Mouse (Mus musculus) lung, adult 2 months (tissue): ENCODE measurements around the gene Gm3238. TPM values are rescaled to one million over a fixed set of nuclear protein-coding genes. Genes with fewer than 3 reads are reported as not detected.
A peak's percentile ranks its signal among the peaks of the same experiment; 100 is the strongest.
"Not testable (repeated sequence)": the region's sequence is repeated elsewhere in the genome, so short reads cannot be mapped to it uniquely, and the experiment has no call there.

Source experiments
- DNase-seq: peaks from one replicate; pipeline ENCODE4 v3.0.0; 2022
- H3K4me1 ChIP-seq: fragments of 200-500 bp; 2 replicates; pipeline ENCODE4 v1.6.1; 2011; ENCODE audit warnings: low read length; ENCODE audit not compliant: control insufficient read depth, insufficient read depth
- H3K4me3 ChIP-seq: fragments of 200-500 bp; replicated peaks from 2 replicates; pipeline ENCODE3; 2011; ENCODE audit warnings: low read depth, mild to moderate bottlenecking, control low read depth, low read length; ENCODE audit errors: extremely low read depth
- CTCF ChIP-seq: fragments of 200-500 bp; IDR thresholded peaks from 2 replicates; pipeline ENCODE4 v1.5.1; 2011; ENCODE audit warnings: mild to moderate bottlenecking, low read length, control low read depth; ENCODE audit not compliant: insufficient read depth
- POLR2A ChIP-seq: fragments of 200-500 bp; IDR thresholded peaks from 2 replicates; pipeline ENCODE4 v1.6.1; 2011; ENCODE audit warnings: low read depth, mild to moderate bottlenecking, control low read depth, low read length, borderline replicate concordance; ENCODE audit errors: extremely low read depth
- WGBS: fragments of 180-500 bp; shearing (Covaris S2); methylation state at CpG from one replicate; pipeline ENCODE4 v1.1.7; 2018; 5-methylcytosine and 5-hydroxymethylcytosine counted together
- polyA plus RNA-seq: library from polyadenylated mRNA; depleted of rRNA; stranded (reverse); fragments of >200 nt; gene quantifications from 2 replicates; pipeline ENCODE4 v1.2.3, GENCODE M21; 2012; rRNA removed

Gene Gm3238
- not detected in 2 replicates for polyA plus RNA-seq

- WGBS = 43% methylated on average over 1 of the region's 1 CpGs
- not testable (repeated sequence) for DNase-seq, H3K4me3 ChIP-seq, H3K4me1 ChIP-seq
Measured at GRCm38 (mm10) chr10:77771225-77771624, at the start of gene Gm3238. Gene Gm3238 (minus strand): TSS chr10:77771325.

GRCm38 (mm10) chr10:77819203-77819602 is 48.1 kb upstream of the Gm3238 start:
- Histone ChIP-seq H3K4me1 (no peaks in the 10 kb centered on the region), H3K4me3 (no peak overlapping the region)
- TF ChIP-seq POLR2A = no peak
- TF ChIP-seq CTCF = no peak
- 47% methylated on average over 4 of the region's 4 CpGs for WGBS
- DNase-seq = no peak

DNA sequence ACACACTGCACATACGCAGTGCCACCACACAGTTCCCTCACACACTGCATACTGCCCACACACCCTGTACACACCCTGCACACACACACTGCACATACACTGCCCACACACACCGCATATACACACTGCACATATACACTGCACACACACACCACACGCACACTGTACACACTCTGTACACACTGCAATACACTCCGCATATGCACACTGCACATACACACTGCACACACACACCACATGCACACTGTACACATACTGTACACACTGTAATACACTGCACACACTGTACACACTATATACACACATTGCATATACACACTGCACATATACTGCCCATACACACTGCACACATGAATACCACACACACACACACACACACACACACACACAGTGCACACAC is 47.4 kb upstream of the Gm3238 start:
- H3K4me3 ChIP-seq = no peak overlapping the region
- 98% methylated on average over 4 of the region's 4 CpGs for WGBS
- DNase-seq = no peak
- H3K4me1 ChIP-seq = no peaks in the 10 kb centered on the region
- TF ChIP-seq CTCF = no peak
- no peak for TF ChIP-seq POLR2A

GRCm38 (mm10) chr10:77815514-77815913 is 44.4 kb upstream of the Gm3238 start:
- H3K4me1 ChIP-seq = no peaks in the 10 kb centered on the region
- WGBS = 17% methylated on average over 5 of the region's 5 CpGs
- H3K4me3 ChIP-seq = no peak overlapping the region
- DNase-seq = peak; percentile 17
- TF ChIP-seq CTCF (peak; percentile 47), POLR2A (no peak)

- TF ChIP-seq CTCF (no peak), POLR2A (no peak)
- WGBS = 31% methylated on average over 4 of the region's 4 CpGs
- H3K4me3 ChIP-seq = no peak within 1 kb of the TSS
- H3K4me1 ChIP-seq = no peaks in the 10 kb centered on the region
- no peak for DNase-seq
Measured at GRCm38 (mm10) chr10:77814382-77814781, 43.3 kb upstream of the Gm3238 start, which contains the start of gene Gm2696. Gene Gm2696 (plus strand): TSS chr10:77814682.

DNA sequence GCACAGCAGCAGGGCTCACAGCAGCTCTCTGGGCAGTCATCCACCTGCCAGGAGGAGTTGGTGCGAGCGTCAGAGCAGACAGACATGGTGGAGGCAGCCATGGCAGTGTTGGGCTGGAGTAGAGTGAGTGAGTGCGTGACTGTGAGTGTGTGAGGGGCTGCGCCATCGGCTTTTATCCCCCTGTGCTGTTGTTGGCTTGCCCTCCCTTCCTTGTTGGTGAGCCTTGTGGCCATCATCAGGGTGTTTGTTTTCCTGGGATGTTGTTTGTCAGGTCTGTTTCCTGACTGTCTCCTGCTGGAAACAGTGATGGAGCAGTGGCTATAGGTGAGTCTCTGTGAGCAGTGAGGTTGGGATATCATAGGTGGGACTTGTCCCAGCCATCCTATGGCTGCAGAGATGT is 40.6 kb upstream of the Gm3238 start, which contains the start of gene Gm9507:
Gene Gm9507 (minus strand): TSS at position 101 of the 400 bp plus-strand sequence.
- no peak within 1 kb of the TSS for H3K4me3 ChIP-seq
- 49% methylated on average over 5 of the region's 5 CpGs for WGBS
- TF ChIP-seq POLR2A = no peak
- TF ChIP-seq CTCF = no peak
- H3K4me1 ChIP-seq = no peaks in the 10 kb centered on the region
- no peak for DNase-seq

DNA sequence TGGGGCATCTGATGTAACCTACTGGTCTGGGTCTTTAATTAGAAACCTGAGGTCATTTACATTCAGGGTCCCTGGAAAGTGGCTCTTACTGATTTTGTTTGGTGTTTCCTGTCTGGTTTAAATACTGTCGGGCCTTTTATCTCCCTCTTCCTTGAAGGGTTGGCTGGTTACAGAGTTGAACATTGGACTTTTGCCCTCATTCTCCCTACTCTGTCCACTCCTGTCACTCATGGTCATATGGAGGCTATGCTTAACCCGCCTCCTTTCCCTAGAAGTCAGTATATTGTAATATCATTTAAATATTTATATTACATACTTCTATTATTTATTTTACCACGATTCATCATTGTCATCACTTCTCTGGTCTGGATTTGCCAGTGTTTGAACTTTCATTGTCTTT is 33.0 kb upstream of the Gm3238 start:
- no peak for DNase-seq
- no peak for TF ChIP-seq POLR2A
- TF ChIP-seq CTCF = no peak
- 30% methylated on average over 3 of the region's 3 CpGs for WGBS
- Histone ChIP-seq H3K4me3 (no peak overlapping the region), H3K4me1 (no peaks in the 10 kb centered on the region)

GRCm38 (mm10) chr10:77798921-77799508 is 27.9 kb upstream of the Gm3238 start, which contains the start of gene Gm19668:
Gene Gm19668 (minus strand): TSS chr10:77799133.
- Histone ChIP-seq H3K4me3 (no peak within 1 kb of the TSS), H3K4me1 (no peaks in the 10 kb centered on the region)
- WGBS = 64% methylated on average over 8 of the region's 8 CpGs
- TF ChIP-seq CTCF (no peak), POLR2A (no peak)
- no peak for DNase-seq

DNA sequence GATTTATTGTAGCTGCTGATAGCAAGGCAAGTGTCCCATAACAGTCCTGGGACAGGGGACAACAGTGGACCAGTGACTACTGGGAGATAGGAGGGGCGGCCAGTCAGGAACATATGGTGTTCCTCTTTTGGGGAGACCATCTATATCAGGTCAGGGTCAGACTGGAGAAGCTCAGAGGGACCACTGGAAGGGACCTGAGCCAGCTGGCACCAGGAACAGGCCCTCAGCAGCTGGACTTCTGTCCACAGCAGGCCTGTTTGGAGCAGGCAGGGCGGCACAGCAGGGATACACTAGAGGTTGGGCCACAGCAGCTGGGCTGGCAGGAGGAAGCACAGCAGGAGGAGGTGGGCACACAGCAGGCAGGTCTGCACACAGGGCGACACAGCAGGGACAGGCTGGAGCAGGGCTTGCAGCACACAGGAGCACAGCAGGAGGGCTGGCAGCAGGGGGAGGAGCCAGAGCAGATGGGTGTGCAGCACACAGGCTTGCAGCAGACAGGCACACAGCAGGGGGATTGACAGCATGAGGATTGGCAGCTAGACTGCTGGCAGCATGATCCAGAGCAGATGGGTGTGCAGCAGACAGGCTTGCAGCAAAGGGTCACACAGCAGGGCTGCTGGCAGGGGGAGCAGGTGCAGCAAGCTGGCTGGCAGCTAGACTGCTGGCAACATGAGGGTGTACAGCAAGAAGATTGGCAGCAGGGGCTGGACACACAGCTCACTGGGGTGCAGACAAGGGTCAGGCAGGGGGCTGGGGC is 27.2 kb upstream of the Gm3238 start:
- not testable (repeated sequence) for H3K4me1 ChIP-seq, DNase-seq, H3K4me3 ChIP-seq
- 51% methylated on average over 3 of the region's 3 CpGs for WGBS

DNA sequence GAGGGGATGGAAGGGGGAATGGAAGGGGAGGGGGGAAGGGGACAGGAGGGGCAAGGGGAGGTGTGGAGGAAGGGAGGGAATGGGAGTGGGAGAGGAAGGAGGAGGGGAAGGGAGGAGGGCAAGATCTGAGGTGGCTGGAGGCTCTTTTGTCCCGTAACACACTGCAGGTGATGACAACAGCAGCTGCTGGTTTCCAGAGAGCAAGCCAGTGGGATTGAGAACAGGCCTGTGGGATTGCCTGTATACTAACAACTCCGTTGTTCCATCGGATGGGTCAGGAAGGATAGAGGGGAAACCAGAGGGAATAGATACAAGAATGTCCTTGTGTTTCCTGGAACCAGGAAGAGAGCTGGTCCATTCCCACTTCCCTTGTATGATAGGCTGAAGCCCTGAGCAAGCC is 26.6 kb upstream of the Gm3238 start:
- no peak for TF ChIP-seq POLR2A
- no peak for TF ChIP-seq CTCF
- DNase-seq = no peak
- Histone ChIP-seq H3K4me1 (no peaks in the 10 kb centered on the region), H3K4me3 (no peak overlapping the region)
- 27% methylated on average over 3 of the region's 3 CpGs for WGBS
